Mouse (Mus musculus) midbrain, embryonic 13.5 days (tissue): ENCODE data around the gene Cpsf7. TPM values are rescaled to one million over a fixed set of nuclear protein-coding genes. Genes with fewer than 3 reads are reported as not detected.

Experiments
- ATAC-seq: fragments of 200-750 bp; cut with Nextera tagmentation; 2 replicates; pipeline ENCODE4 v1.8.0; 2017; ENCODE audit warnings: mild to moderate bottlenecking, moderate TSS enrichment, moderate library complexity
- H3K27ac ChIP-seq: fragments of 300-500 bp; sonication (generic); 2 replicates; pipeline ENCODE4 v1.5.1; 2015; ENCODE audit warnings: inconsistent platforms, mild to moderate bottlenecking, moderate library complexity
- H3K27me3 ChIP-seq: fragments of 300-500 bp; sonication (generic); 2 replicates; pipeline ENCODE4 v1.6.1; 2015; ENCODE audit warnings: mild to moderate bottlenecking, inconsistent platforms
- H3K36me3 ChIP-seq: fragments of 300-500 bp; sonication (generic); 2 replicates; pipeline ENCODE4 v1.6.1; 2015; ENCODE audit warnings: mild to moderate bottlenecking, inconsistent platforms
- H3K4me1 ChIP-seq: fragments of 300-500 bp; sonication (generic); replicated peaks from 2 replicates; pipeline ENCODE4 v1.6.1; 2015; ENCODE audit warnings: inconsistent platforms
- H3K4me2 ChIP-seq: fragments of 300-500 bp; sonication (generic); replicated peaks from 2 replicates; pipeline ENCODE4 v1.6.1; 2015; ENCODE audit warnings: moderate library complexity, mild to moderate bottlenecking, inconsistent platforms
- H3K4me3 ChIP-seq: fragments of 300-500 bp; sonication (generic); replicated peaks from 2 replicates; pipeline ENCODE4 v1.5.1; 2015; ENCODE audit warnings: mild to moderate bottlenecking, inconsistent platforms
- H3K9ac ChIP-seq: fragments of 300-500 bp; sonication (generic); replicated peaks from 2 replicates; pipeline ENCODE4 v1.6.1; 2015; ENCODE audit warnings: mild to moderate bottlenecking, inconsistent platforms
- H3K9me3 ChIP-seq: fragments of 300-500 bp; sonication (generic); 2 replicates; pipeline ENCODE4 v1.6.1; 2016; ENCODE audit warnings: mild to moderate bottlenecking, inconsistent platforms
- WGBS: fragments of 180-500 bp; shearing (Covaris S2); methylation state at CpG from one replicate; pipeline ENCODE4 v1.1.7; 2015; 5-methylcytosine and 5-hydroxymethylcytosine counted together
- polyA plus RNA-seq: library from polyadenylated mRNA; unstranded; fragments of >200 nt; fragmentation: Nextera tagmentation; extraction: Ambion mirVana; gene quantifications from 2 replicates; pipeline ENCODE4 v1.2.1, GENCODE M21; 2015

Cpsf7 gene
- polyA plus RNA-seq, 1 experiment from 2014 or later, result 56.9 TPM

DNA sequence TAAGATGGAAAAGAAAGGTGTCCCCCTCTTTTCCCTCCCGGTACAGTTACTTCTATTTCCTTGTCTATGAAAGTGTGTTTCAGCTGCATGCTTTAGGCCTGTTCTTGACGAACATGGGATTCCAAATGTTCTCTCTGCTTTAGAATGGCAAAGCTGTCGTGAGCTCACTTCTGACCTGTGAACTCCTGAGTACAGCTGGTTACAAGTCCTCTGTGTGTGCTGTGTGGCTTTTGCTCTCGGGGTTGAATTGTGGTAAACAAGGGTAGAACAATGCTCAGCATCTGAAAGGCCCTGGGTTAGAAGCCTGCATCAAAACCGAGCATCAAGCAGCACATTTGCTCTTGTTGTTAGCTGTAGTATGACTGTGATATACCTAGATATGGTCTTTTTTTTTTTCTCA, 37.3 kb downstream of the Cpsf7 start:
- Histone ChIP-seq H3K4me1 (no peaks in the 10 kb centered on the region), H3K4me2 (no peak overlapping the region), H3K9me3 (no peaks in the 10 kb centered on the region), H3K9ac (no peak overlapping the region), H3K36me3 (no peaks in the 10 kb centered on the region), H3K4me3 (no peak overlapping the region), H3K27ac (no peak overlapping the region), H3K27me3 (0 out of 2 replicates have a peak, but pooled peaks cover 2% of the 10 kb centered on the region)
- 57% methylated on average over 5 of the region's 5 CpGs for WGBS
- ATAC-seq, result no peak

DNA sequence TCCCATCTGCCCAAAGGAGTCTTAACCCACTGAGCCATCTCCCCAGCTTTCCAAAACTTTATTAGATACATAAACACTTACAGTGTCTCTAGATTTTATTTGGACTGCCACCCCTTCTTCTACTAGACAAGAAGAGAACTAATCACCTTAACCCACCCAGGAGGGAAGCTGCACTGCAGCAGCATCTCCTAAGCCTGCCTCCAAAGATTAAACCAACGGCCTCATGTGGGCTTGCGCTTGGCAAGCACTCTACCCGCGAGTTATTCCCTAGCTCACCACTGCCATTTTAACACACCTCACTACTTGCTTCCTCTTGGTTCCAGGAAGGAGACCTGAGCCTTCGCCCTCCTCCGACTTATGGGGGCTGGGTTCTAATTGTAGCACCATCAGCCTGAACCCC, 39.2 kb downstream of the Cpsf7 start:
- peaks cover 5% of the 10 kb centered on the region for H3K36me3 ChIP-seq
- no peaks in the 10 kb centered on the region for H3K9me3 ChIP-seq
- H3K9ac ChIP-seq, result no peak overlapping the region
- H3K4me2 ChIP-seq, result no peak overlapping the region
- H3K27me3 ChIP-seq, result 0 out of 2 replicates have a peak, but pooled peaks cover 2% of the 10 kb centered on the region
- no peaks in the 10 kb centered on the region for H3K4me1 ChIP-seq
- 84% methylated on average over 6 of the region's 6 CpGs for WGBS
- H3K4me3 ChIP-seq, result no peak overlapping the region
- H3K27ac ChIP-seq, result no peak overlapping the region
- ATAC-seq, result no peak

DNA sequence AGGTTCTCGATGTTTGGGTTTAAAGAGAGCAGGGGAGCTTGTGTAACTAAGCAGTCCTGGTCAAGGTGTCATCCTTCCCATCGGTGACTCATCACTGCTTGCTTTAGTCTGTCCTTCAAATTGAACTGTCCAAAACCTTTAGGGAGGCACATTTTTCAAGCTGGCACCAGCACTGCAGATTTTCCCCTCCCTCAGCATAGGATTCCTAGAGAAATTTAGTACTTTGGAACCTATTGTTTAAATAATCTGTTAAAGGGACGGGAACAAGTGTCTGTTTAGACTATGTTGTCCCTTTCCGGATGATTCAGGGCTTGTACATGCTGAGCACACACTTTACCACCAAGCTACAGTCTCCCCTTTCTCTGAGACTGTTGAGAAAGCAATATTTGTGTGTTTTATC, 40.2 kb downstream of the Cpsf7 start:
- WGBS, result 86% methylated on average over 4 of the region's 4 CpGs
- H3K27me3 ChIP-seq, result 0 out of 2 replicates have a peak, but pooled peaks cover 2% of the 10 kb centered on the region
- no peak overlapping the region for H3K4me2 ChIP-seq
- H3K4me1 ChIP-seq, result no peaks in the 10 kb centered on the region
- H3K9me3 ChIP-seq, result no peaks in the 10 kb centered on the region
- H3K27ac ChIP-seq, result no peak overlapping the region
- no peak for ATAC-seq
- H3K36me3 ChIP-seq, result peaks cover 14% of the 10 kb centered on the region
- H3K9ac ChIP-seq, result no peak overlapping the region
- no peak overlapping the region for H3K4me3 ChIP-seq

DNA sequence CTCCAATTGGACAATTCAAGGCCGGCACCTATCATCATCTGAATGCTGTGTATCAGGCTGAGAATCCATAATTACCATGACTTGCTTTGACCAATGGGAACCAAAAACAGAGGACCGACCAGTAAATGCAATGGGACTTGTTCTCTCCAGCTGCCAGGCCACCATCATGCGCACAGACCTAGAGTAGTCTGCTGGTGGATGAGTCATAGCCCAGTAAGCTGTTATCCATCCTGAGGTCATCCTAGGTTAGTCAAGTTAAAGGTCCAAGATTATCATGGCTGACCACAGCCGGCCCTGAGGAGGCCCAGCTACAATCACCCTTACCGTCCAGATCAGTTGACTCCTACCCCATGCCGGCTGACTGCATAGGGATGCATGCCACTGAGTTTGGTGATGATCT, 44.6 kb downstream of the Cpsf7 start:
- H3K27me3 ChIP-seq, result no peaks in the 10 kb centered on the region
- no peaks in the 10 kb centered on the region for H3K4me1 ChIP-seq
- H3K36me3 ChIP-seq, result peaks cover 55% of the 10 kb centered on the region
- H3K4me3 ChIP-seq, result no peak overlapping the region
- no peak overlapping the region for H3K27ac ChIP-seq
- no peak overlapping the region for H3K9ac ChIP-seq
- 97% methylated on average over 6 of the region's 6 CpGs for WGBS
- H3K9me3 ChIP-seq, result no peaks in the 10 kb centered on the region
- ATAC-seq, result no peak
- no peak overlapping the region for H3K4me2 ChIP-seq

DNA sequence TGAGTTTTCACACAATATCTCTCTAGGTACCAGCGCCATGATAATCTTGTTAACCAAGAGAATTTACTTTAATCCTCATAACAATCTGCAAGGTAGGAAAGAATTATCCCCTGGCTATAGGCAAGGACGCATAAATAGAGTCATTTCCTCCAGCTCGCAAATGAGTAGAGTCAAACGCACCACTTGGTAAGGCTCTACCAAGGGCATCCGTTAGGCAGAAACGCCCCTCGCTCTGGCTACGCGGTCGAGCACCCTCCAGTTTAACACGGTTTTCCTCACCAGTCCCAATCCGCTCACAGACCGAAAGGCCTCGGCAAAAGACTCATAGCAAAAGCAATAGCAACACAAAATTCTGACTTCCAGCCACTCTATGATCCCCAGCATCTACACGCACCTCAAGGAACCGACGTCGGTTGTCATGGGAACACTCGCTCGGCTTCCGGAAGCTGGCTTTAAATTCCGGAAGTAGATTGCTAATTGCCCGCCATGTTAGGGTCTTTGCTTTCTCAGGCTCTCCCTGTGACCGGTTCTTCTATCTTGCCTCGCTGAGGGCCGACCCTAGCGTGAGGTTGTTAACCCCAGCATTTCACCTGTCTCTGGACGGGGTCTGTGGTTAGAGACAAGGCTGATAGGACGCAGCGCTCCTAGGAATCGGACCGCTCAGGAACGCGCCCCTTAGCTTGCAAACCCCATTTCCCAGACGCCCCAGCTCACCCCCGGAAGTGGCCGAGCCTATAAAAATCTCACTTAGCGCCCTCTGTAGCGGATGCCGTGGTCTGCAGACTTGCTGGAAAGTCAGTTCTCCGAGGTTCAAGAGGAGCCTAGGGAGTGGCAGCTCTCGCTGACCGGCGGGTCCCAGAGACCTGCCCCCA, 51.9 kb downstream of the Cpsf7 start, which contains the start of the genes Cyb561a3 and Tmem138:
Gene Cyb561a3 (plus strand): TSS at position 483 of the 872 bp plus-strand sequence.
Gene Tmem138 (minus strand): TSS at position 673 of the 872 bp plus-strand sequence.
- peak within 1 kb of the TSS; percentile 66 for H3K4me3 ChIP-seq
- ATAC-seq, result peak; percentile 98
- peak within 1 kb of the TSS; percentile 77 for H3K9ac ChIP-seq
- peak within 1 kb of the TSS; percentile 93 for H3K27ac ChIP-seq
- under 1% methylated on average over 44 of the region's 44 CpGs for WGBS
- H3K4me1 ChIP-seq, result peaks cover 25% of the 10 kb centered on the region
- H3K36me3 ChIP-seq, result peaks cover 30% of the 10 kb centered on the region
- no peaks in the 10 kb centered on the region for H3K9me3 ChIP-seq
- peak within 1 kb of the TSS; percentile 79 for H3K4me2 ChIP-seq
- no peaks in the 10 kb centered on the region for H3K27me3 ChIP-seq

DNA sequence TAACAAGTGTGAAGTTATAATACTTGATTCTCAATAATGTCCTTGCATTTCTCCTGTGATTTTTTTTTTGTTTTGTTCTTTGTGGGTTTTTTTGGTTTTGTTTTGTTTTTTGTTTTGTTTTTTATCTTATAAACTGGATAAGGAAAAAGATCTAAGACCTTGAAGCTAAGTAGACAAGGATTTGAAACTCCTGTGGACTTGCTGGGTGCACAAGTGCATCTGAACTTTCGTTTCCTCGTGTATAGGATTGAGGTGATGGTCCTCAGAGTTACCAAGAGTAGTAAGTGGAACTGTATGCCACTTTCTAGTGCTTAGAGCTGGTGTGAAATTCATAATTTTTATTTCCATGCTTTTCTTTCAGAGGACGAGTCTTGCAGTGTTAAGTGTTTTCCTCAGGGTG, 55.0 kb downstream of the Cpsf7 start:
- no peaks in the 10 kb centered on the region for H3K9me3 ChIP-seq
- H3K4me1 ChIP-seq, result peaks cover 25% of the 10 kb centered on the region
- no peak for ATAC-seq
- no peak overlapping the region for H3K4me3 ChIP-seq
- no peaks in the 10 kb centered on the region for H3K27me3 ChIP-seq
- H3K4me2 ChIP-seq, result no peak overlapping the region
- peaks cover 7% of the 10 kb centered on the region; the same call in 1 of the 2 replicates for H3K36me3 ChIP-seq
- H3K27ac ChIP-seq, result no peak overlapping the region
- WGBS, result 82% methylated on average over 3 of the region's 3 CpGs
- H3K9ac ChIP-seq, result no peak overlapping the region

DNA sequence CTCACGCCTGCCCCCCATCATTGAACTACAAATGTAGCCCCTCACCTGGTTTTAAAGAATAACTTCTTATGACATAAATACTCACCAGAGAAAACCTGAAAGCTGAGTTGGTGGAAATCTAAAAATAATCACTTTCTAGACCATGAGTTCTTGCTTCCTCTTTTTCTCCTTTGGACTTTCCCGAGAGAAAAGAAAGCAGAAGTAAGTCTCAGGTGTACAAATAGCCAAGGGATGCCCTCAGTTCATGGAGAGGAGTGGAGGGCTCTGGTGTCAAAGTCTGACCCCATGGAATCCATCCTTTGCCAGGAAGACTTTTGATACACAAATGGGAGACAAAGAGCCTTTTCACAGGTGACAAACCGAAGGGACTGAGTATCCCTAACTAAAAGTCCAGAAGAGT, 55.7 kb downstream of the Cpsf7 start:
- H3K9me3 ChIP-seq, result no peaks in the 10 kb centered on the region
- no peak overlapping the region for H3K9ac ChIP-seq
- no peak overlapping the region for H3K27ac ChIP-seq
- ATAC-seq, result no peak
- H3K4me3 ChIP-seq, result no peak overlapping the region
- H3K27me3 ChIP-seq, result no peaks in the 10 kb centered on the region
- H3K4me1 ChIP-seq, result peaks cover 20% of the 10 kb centered on the region
- WGBS, result 88% methylated on average over 3 of the region's 3 CpGs
- H3K4me2 ChIP-seq, result no peak overlapping the region
- peaks cover 6% of the 10 kb centered on the region; the same call in 1 of the 2 replicates for H3K36me3 ChIP-seq

DNA sequence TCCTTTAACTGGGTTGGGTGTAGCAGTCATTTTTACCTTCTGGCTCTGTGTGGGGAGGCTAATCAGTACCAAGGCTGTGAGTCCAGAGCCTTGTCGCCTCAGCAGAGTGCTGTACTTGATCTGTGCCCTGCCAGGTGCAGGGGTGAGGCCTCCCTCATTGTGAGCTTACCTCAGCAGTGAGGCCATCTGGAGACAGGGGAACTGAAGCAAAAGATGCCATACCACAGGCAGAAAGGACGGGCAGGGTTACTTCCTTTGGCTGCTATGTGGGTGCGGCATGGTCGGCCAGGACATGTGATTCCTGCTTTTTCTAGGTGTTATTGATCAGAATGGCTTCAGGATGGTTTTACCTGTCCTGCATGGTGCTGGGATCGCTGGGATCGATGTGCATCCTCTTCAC, 56.9 kb downstream of the Cpsf7 start:
- Histone ChIP-seq H3K4me1 (peaks cover 12% of the 10 kb centered on the region), H3K4me3 (no peak overlapping the region), H3K27ac (no peak overlapping the region), H3K4me2 (no peak overlapping the region), H3K36me3 (peaks cover 6% of the 10 kb centered on the region; the same call in 1 of the 2 replicates), H3K27me3 (no peaks in the 10 kb centered on the region), H3K9ac (no peak overlapping the region; the same call in 1 of the 2 replicates), H3K9me3 (no peaks in the 10 kb centered on the region)
- WGBS, result 88% methylated on average over 6 of the region's 6 CpGs
- ATAC-seq, result no peak

DNA sequence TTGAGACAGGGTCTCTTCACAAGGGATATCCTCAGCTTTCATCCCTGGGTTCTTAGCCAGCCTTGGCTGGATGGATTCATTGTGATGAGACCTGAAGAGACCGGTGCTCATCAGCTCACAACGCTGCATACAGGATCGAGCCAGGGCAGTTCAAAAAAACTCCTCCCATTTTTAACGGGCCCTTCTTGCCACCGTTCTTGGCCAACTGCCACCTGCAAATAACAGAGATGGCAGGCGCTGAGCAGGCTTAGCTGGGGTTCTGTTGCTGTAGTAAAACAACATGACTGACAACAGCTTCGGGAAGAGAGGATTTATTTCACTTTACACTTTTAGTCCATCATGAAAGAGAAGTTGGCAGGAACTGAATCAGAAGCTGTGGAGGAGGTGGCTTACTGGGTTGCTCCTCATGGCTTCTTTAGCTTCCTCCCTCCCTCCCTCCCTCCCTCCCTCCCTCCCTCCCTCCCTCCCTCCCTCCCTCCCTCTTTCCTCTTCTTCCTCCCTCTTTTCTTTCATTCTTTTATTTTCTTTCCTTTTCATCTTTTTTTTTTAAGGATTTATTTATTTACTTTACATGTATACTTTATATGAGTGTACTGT, 58.6 kb downstream of the Cpsf7 start:
- Histone ChIP-seq H3K36me3 (peaks cover 9% of the 10 kb centered on the region; the same call in 1 of the 2 replicates), H3K4me1 (peaks cover 1% of the 10 kb centered on the region; the same call in 1 of the 2 replicates), H3K9ac (no peak overlapping the region), H3K4me2 (no peak overlapping the region), H3K27ac (no peak overlapping the region), H3K27me3 (no peaks in the 10 kb centered on the region), H3K4me3 (no peak overlapping the region), H3K9me3 (no peaks in the 10 kb centered on the region)
- no peak for ATAC-seq
- WGBS, result 83% methylated on average over 7 of the region's 7 CpGs

DNA sequence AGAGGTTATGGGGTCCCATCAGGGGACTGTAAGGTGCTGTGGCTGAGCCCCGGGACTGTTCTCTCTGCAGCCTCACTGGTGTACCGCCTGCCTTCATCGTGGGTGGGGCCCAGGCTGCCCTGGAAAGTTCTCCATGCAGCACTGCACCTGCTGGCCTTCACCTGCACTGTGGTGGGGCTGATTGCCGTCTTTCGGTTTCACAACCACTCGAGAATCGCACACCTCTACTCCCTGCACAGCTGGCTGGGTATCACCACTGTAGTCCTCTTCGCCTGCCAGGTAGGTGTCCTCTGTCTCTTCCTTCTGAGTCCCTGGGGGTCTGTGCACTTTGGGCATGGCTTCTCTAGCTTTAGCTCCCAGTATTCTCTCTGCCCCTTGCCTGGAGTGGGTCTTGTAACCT, 60.0 kb downstream of the Cpsf7 start:
- Histone ChIP-seq H3K4me1 (no peaks in the 10 kb centered on the region), H3K9me3 (no peaks in the 10 kb centered on the region), H3K36me3 (peaks cover 9% of the 10 kb centered on the region; the same call in 1 of the 2 replicates), H3K27me3 (no peaks in the 10 kb centered on the region), H3K4me2 (no peak overlapping the region), H3K27ac (no peak overlapping the region), H3K4me3 (no peak overlapping the region), H3K9ac (no peak overlapping the region)
- ATAC-seq, result no peak
- WGBS, result 91% methylated on average over 8 of the region's 8 CpGs

DNA sequence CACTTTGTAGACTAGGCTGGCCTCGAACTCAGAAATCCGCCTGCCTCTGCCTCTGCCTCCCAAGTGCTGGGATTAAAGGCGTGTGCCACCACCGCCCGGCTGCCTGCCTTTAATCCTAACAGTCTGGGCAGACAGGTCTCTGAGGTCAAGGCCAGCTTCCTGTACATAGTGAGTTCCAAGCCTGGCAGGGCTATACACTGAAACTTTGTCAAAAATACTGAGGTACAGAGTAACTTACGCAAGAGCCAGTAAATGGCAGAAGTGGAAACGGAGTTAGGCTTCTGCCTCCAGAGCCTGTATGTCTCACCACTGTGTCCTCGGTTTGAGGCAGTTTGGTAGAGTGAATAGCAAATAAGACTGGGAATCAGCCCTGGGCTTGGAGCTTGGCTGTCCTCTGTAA, 62.2 kb downstream of the Cpsf7 start:
- peaks cover 27% of the 10 kb centered on the region for H3K36me3 ChIP-seq
- WGBS, result 92% methylated on average over 8 of the region's 8 CpGs
- no peak overlapping the region for H3K27ac ChIP-seq
- no peak overlapping the region for H3K4me3 ChIP-seq
- H3K4me2 ChIP-seq, result no peak overlapping the region
- H3K4me1 ChIP-seq, result no peaks in the 10 kb centered on the region
- no peaks in the 10 kb centered on the region for H3K9me3 ChIP-seq
- no peak for ATAC-seq
- no peaks in the 10 kb centered on the region for H3K27me3 ChIP-seq
- H3K9ac ChIP-seq, result no peak overlapping the region

DNA sequence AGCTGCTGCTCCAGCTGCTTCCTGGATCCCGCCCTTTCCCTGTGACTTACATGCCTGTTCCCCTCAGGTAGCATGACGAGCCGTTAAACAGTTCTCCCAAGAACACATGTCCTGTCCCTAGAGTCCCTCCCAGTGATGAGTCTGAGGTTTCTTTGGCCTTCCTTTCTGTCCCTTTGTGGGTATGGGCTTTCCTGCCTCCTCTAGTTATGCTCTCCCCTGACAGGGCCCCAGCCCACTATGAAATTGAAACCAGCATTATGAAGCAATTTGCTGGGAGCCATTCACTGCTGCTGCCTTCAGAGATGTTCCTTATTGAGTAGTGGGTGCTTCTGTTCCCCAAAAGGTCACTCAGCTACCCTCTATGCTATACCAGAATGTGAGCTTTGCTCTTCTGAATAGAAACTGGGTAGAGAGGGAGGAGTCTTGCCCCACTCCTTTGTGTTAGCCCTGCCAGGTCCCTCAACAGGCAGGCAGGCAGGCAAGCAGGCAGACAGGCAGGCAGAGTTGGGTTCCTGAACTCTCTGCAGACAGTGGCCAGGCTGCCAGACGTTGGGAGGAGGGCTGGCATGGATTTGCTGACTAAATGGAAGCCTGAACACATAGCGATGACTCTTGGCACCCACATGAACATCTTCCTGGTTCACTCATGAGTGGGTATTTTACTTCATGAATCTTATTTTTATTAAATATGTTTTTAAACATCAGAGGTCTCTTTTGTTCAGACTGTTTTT, 64.2 kb downstream of the Cpsf7 start:
- peaks cover 44% of the 10 kb centered on the region for H3K36me3 ChIP-seq
- H3K4me1 ChIP-seq, result no peaks in the 10 kb centered on the region
- H3K27ac ChIP-seq, result no peak overlapping the region
- WGBS, result 72% methylated on average over 5 of the region's 5 CpGs
- no peaks in the 10 kb centered on the region for H3K9me3 ChIP-seq
- ATAC-seq, result no peak
- no peak overlapping the region; the same call in 1 of the 2 replicates for H3K9ac ChIP-seq
- no peak overlapping the region for H3K4me2 ChIP-seq
- no peaks in the 10 kb centered on the region for H3K27me3 ChIP-seq
- no peak overlapping the region for H3K4me3 ChIP-seq
